Mouse (Mus musculus) myocyte (in vitro differentiated cells): ENCODE results near the gene Nhp2. TPM values are rescaled to one million over a fixed set of nuclear protein-coding genes. Genes with fewer than 3 reads are reported as not detected.
A peak's percentile ranks its signal among the peaks of the same experiment; 100 is the strongest.

ENCODE experiments used
- H3K27me3 ChIP-seq: one replicate; pipeline ENCODE4 v1.6.1; 2011; ENCODE audit not compliant: control insufficient read depth, insufficient read depth, insufficient read length
- H3K36me3 ChIP-seq: one replicate; pipeline ENCODE4 v1.6.1; 2011; ENCODE audit not compliant: control insufficient read depth, insufficient read depth
- H3K4me2 ChIP-seq: one replicate; pipeline ENCODE4 v1.6.1; 2011; ENCODE audit warnings: low read depth, control low read depth
- H3K4me3 ChIP-seq: one replicate; pipeline ENCODE4 v1.5.1; 2011; ENCODE audit warnings: mild to moderate bottlenecking, control low read depth, moderate library complexity
- H3K79me2 ChIP-seq: one replicate; pipeline ENCODE4 v1.6.1; 2011; ENCODE audit not compliant: control insufficient read depth, insufficient read depth
- H3ac ChIP-seq: one replicate; pipeline ENCODE4 v1.6.1; 2011; ENCODE audit not compliant: control insufficient read depth, insufficient read length
- CEBPB ChIP-seq: IDR thresholded peaks from 2 replicates; pipeline ENCODE4 v1.6.1; 2011; ENCODE audit warnings: mild to moderate bottlenecking, moderate library complexity; ENCODE audit not compliant: poor library complexity, insufficient read depth, severe bottlenecking
- E2F4 ChIP-seq: IDR thresholded peaks from one replicate; pipeline ENCODE4 v1.6.1; 2011; ENCODE audit warnings: mild to moderate bottlenecking, control low read depth, moderate library complexity; ENCODE audit not compliant: insufficient read depth
- MAX ChIP-seq: IDR thresholded peaks from one replicate; pipeline ENCODE4 v1.6.1; 2011; ENCODE audit warnings: low read depth, mild to moderate bottlenecking, control low read depth
- MYOD1 ChIP-seq, 3 experiments: IDR thresholded peaks; one replicate each; pipeline ENCODE4 v1.6.1; 2011; ENCODE audit warnings: control low read depth in 2 of 3, low read depth in 2 of 3, mild to moderate bottlenecking in 2 of 3, moderate library complexity in 1 of 3; ENCODE audit not compliant: insufficient read length in 2 of 3, control insufficient read depth in 1 of 3
- MYOG ChIP-seq, 3 experiments: IDR thresholded peaks; one replicate each; pipeline ENCODE4 v1.6.1; 2011; ENCODE audit warnings: control low read depth in 2 of 3, low read depth in 2 of 3, mild to moderate bottlenecking in 2 of 3; ENCODE audit not compliant: insufficient read length in 2 of 3, control insufficient read depth in 1 of 3, insufficient read depth in 1 of 3
- POLR2A ChIP-seq: IDR thresholded peaks from one replicate; pipeline ENCODE4 v1.6.1; 2011; ENCODE audit warnings: low read depth, mild to moderate bottlenecking, control low read depth, moderate library complexity; ENCODE audit not compliant: insufficient read length
- POLR2AphosphoS2 ChIP-seq: IDR thresholded peaks from one replicate; pipeline ENCODE4 v1.6.1; 2011; ENCODE audit warnings: low read depth, control low read depth; ENCODE audit not compliant: insufficient read length
- REST ChIP-seq: IDR thresholded peaks from one replicate; pipeline ENCODE4 v1.6.1; 2011; ENCODE audit warnings: mild to moderate bottlenecking, control low read depth, moderate library complexity; ENCODE audit not compliant: insufficient read depth, insufficient read length
- SRF ChIP-seq: IDR thresholded peaks from one replicate; pipeline ENCODE4 v1.6.1; 2011; ENCODE audit warnings: low read depth; ENCODE audit not compliant: control insufficient read depth, insufficient read length
- TCF12 ChIP-seq: IDR thresholded peaks from one replicate; pipeline ENCODE4 v1.6.1; 2011; ENCODE audit warnings: mild to moderate bottlenecking, control low read depth; ENCODE audit not compliant: poor library complexity, insufficient read depth, severe bottlenecking
- TCF3 ChIP-seq: IDR thresholded peaks from one replicate; pipeline ENCODE4 v1.6.1; 2011; ENCODE audit warnings: low read depth, control low read depth; ENCODE audit not compliant: insufficient read length
- USF1 ChIP-seq: IDR thresholded peaks from one replicate; pipeline ENCODE4 v1.6.1; 2011; ENCODE audit warnings: low read depth, mild to moderate bottlenecking, control low read depth, moderate library complexity
- polyA plus RNA-seq: library from polyadenylated mRNA; unstranded; fragments of >200 nt; fragmentation: generic; extraction: Trizol; gene quantifications from one replicate; pipeline ENCODE4 v1.2.1, GENCODE M21; 2012; ENCODE audit warnings: missing spikeins

The Nhp2 gene
- polyA plus RNA-seq, 1 experiment = 137 TPM

- Histone ChIP-seq H3K27me3 (no peaks in the 10 kb centered on the region), H3K79me2 (no peaks in the 10 kb centered on the region), H3K4me3 (no peak overlapping the region), H3ac (no peak overlapping the region), H3K36me3 (peaks cover 3% of the 10 kb centered on the region), H3K4me2 (no peak overlapping the region)
- TF ChIP-seq REST (no peak), USF1 (no peak), CEBPB (no peak), MYOG (IDR thresholded peaks at IDR 0.05; ENCODE audit: control insufficient read depth in 1 of 3, insufficient read depth in 1 of 3, insufficient read length in 2 of 3, low read depth in 2 of 3) (no peak), POLR2AphosphoS2 (no peak), E2F4 (no peak), MYOD1 (IDR thresholded peaks at IDR 0.05; ENCODE audit: control insufficient read depth in 1 of 3, insufficient read length in 2 of 3, low read depth in 2 of 3) (no peak), POLR2A (no peak), MAX (no peak), SRF (no peak), TCF12 (no peak), TCF3 (no peak)
Observed at GRCm38 (mm10) chr11:51646245-51646644, 26.7 kb downstream of the Nhp2 start.

GRCm38 (mm10) chr11:51646751-51647667 lies 27.5 kb downstream of the Nhp2 start:
- H3K4me3 ChIP-seq = no peak overlapping the region
- H3K4me2 ChIP-seq = peak overlapping the region; percentile 21
- TF ChIP-seq MYOD1 (IDR thresholded peaks at IDR 0.05; ENCODE audit: control insufficient read depth in 1 of 3, insufficient read length in 2 of 3, low read depth in 2 of 3) = peak in 2 of 3 experiments; percentile 78 to 91
- TF ChIP-seq CEBPB = no peak
- TF ChIP-seq SRF = no peak
- TF ChIP-seq TCF12 = peak; percentile 26
- no peak for TF ChIP-seq USF1
- TF ChIP-seq POLR2A = no peak
- TF ChIP-seq POLR2AphosphoS2 = no peak
- TF ChIP-seq MAX = no peak
- peak; percentile 48 for TF ChIP-seq TCF3
- no peak for TF ChIP-seq REST
- peak in 2 of 3 experiments; percentile 75 to 84 for TF ChIP-seq MYOG (IDR thresholded peaks at IDR 0.05; ENCODE audit: control insufficient read depth in 1 of 3, insufficient read depth in 1 of 3, insufficient read length in 2 of 3, low read depth in 2 of 3)
- no peak for TF ChIP-seq E2F4

GRCm38 (mm10) chr11:51648566-51648965 lies 29.0 kb downstream of the Nhp2 start:
- Histone ChIP-seq H3K36me3 (peaks cover 3% of the 10 kb centered on the region), H3K27me3 (no peaks in the 10 kb centered on the region), H3ac (no peak overlapping the region), H3K79me2 (no peaks in the 10 kb centered on the region), H3K4me3 (peak overlapping the region; percentile 54), H3K4me2 (peak overlapping the region; percentile 90)
- peak; percentile 60 to 88 (median 84) for TF ChIP-seq MYOG (IDR thresholded peaks at IDR 0.05; ENCODE audit: control insufficient read depth in 1 of 3, insufficient read depth in 1 of 3, insufficient read length in 2 of 3, low read depth in 2 of 3)
- TF ChIP-seq MAX = no peak
- TF ChIP-seq MYOD1 (IDR thresholded peaks at IDR 0.05; ENCODE audit: control insufficient read depth in 1 of 3, insufficient read length in 2 of 3, low read depth in 2 of 3) = peak; percentile 46 to 66 (median 58)
- no peak for TF ChIP-seq REST
- no peak for TF ChIP-seq POLR2AphosphoS2
- TF ChIP-seq E2F4 = no peak
- TF ChIP-seq TCF12 = peak; percentile 37
- TF ChIP-seq TCF3 = peak; percentile 22
- no peak for TF ChIP-seq POLR2A
- TF ChIP-seq CEBPB = no peak

More at GRCm38 (mm10) chr11:51646751-51647667, 27.5 kb downstream of the Nhp2 start:
- Histone ChIP-seq H3ac (no peak overlapping the region), H3K36me3 (peaks cover 3% of the 10 kb centered on the region), H3K79me2 (no peaks in the 10 kb centered on the region), H3K27me3 (no peaks in the 10 kb centered on the region)

- no peak for TF ChIP-seq USF1
- TF ChIP-seq POLR2A = no peak
- TF ChIP-seq MYOG (IDR thresholded peaks at IDR 0.05; ENCODE audit: control insufficient read depth in 1 of 3, insufficient read depth in 1 of 3, insufficient read length in 2 of 3, low read depth in 2 of 3) = peak; percentile 32 to 96 (median 63)
- peak; percentile 70 for TF ChIP-seq TCF3
- TF ChIP-seq TCF12 = peak; percentile 66
- peak; percentile 69 for TF ChIP-seq SRF
- no peak for TF ChIP-seq CEBPB
- TF ChIP-seq REST = no peak
- peak in 2 of 3 experiments; percentile 78 to 92 for TF ChIP-seq MYOD1 (IDR thresholded peaks at IDR 0.05; ENCODE audit: control insufficient read depth in 1 of 3, insufficient read length in 2 of 3, low read depth in 2 of 3)
- TF ChIP-seq E2F4 = no peak
- TF ChIP-seq POLR2AphosphoS2 = no peak
- no peak for TF ChIP-seq MAX
- Histone ChIP-seq H3ac (no peak overlapping the region), H3K4me3 (peak overlapping the region; percentile 54), H3K4me2 (peak overlapping the region; percentile 90), H3K27me3 (no peaks in the 10 kb centered on the region), H3K36me3 (no peaks in the 10 kb centered on the region), H3K79me2 (no peaks in the 10 kb centered on the region)
Observed at GRCm38 (mm10) chr11:51649111-51649888, 29.8 kb downstream of the Nhp2 start.
